Mouse (Mus musculus) intestine, embryonic 14.5 days (tissue): ENCODE results near the gene Lrrc29. TPM values are rescaled to one million over a fixed set of nuclear protein-coding genes. Genes with fewer than 3 reads are reported as not detected.

ENCODE experiments used
- ATAC-seq: fragments of 200-750 bp; cut with Nextera tagmentation; replicated peaks from 2 replicates; pipeline ENCODE4 v1.8.0; 2017; ENCODE audit warnings: low read depth, moderate number of reproducible peaks, moderate TSS enrichment, moderate library complexity; ENCODE audit not compliant: low FRiP score, low TSS enrichment
- DNase-seq: peaks from one replicate; pipeline ENCODE4 v3.0.0-alpha.2; 2018; ENCODE audit warnings: low spot score
- H3K27ac ChIP-seq: fragments of 300-500 bp; sonication (generic); 2 replicates; pipeline ENCODE4 v1.5.1; 2014; ENCODE audit warnings: low read depth, mild to moderate bottlenecking, control low read depth
- H3K27me3 ChIP-seq: fragments of 300-500 bp; sonication (generic); replicated peaks from 2 replicates; pipeline ENCODE4 v1.6.1; 2014; ENCODE audit warnings: low read length, control low read depth; ENCODE audit not compliant: control insufficient read depth, insufficient read depth
- H3K36me3 ChIP-seq: fragments of 300-500 bp; sonication (generic); 2 replicates; pipeline ENCODE4 v1.6.1; 2014; ENCODE audit warnings: low read length, control low read depth; ENCODE audit not compliant: control insufficient read depth, insufficient read depth
- H3K4me1 ChIP-seq: fragments of 300-500 bp; sonication (generic); replicated peaks from 2 replicates; pipeline ENCODE4 v1.6.1; 2014; ENCODE audit warnings: low read length, control low read depth, mixed read lengths; ENCODE audit not compliant: control insufficient read depth, insufficient read depth
- H3K4me2 ChIP-seq: fragments of 300-500 bp; sonication (generic); 2 replicates; pipeline ENCODE4 v1.6.1; 2014; ENCODE audit warnings: low read length
- H3K4me3 ChIP-seq: fragments of 300-500 bp; sonication (generic); 2 replicates; pipeline ENCODE4 v1.5.1; 2014; ENCODE audit warnings: low read depth, low read length, control low read depth, mixed read lengths
- H3K9ac ChIP-seq: fragments of 300-500 bp; sonication (generic); 2 replicates; pipeline ENCODE4 v1.6.1; 2014; ENCODE audit warnings: mild to moderate bottlenecking, low read length
- H3K9me3 ChIP-seq: fragments of 300-500 bp; sonication (generic); 2 replicates; pipeline ENCODE4 v1.6.1; 2016; ENCODE audit warnings: low read length, control low read depth; ENCODE audit not compliant: control insufficient read depth
- whole genome bisulfite sequencing: fragments of 180-500 bp; shearing (Covaris S2); extraction: QIAGEN DNeasy Blood & Tissue Kit; methylation state at CpG from one replicate; pipeline ENCODE4 v1.1.7; 2014; 5-methylcytosine and 5-hydroxymethylcytosine counted together
- polyA plus RNA-seq: library from polyadenylated mRNA; unstranded; fragments of >200 nt; fragmentation: Nextera tagmentation; extraction: Ambion mirVana; gene quantifications from 2 replicates; pipeline ENCODE4 v1.2.1, GENCODE M21; 2014

Lrrc29 gene
- polyA plus RNA-seq, 1 experiment from 2014 or later = 1.9 TPM

DNA sequence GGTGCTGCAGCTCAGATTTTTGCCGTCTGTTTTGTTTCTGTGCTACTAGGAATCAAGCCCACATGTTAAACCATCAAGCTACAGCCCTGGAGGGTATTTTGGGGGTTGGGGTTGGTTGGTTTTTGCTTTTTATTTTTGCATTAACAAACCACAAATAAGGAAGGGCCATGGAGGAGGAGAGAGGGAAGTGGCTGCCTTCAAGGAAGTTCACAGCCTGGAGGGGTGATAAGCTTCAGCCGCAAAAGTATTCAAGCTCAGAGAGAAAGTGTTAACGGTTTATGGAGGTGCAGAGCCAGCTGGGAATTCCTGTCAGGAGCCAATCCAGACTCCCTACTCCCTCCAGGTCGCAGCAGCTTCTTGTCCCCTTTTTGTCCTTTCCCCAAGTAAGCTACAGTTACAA, 12.9 kb upstream of the Lrrc29 start:
- H3K4me3 ChIP-seq = no peak overlapping the region
- H3K9me3 ChIP-seq = no peaks in the 10 kb centered on the region
- no peak overlapping the region for H3K4me2 ChIP-seq
- no peaks in the 10 kb centered on the region for H3K27me3 ChIP-seq
- peaks cover 46% of the 10 kb centered on the region for H3K36me3 ChIP-seq
- H3K4me1 ChIP-seq = peaks cover 7% of the 10 kb centered on the region
- DNase-seq = no peak
- no peak overlapping the region for H3K27ac ChIP-seq
- WGBS = 31% methylated on average over 4 of the region's 4 CpGs
- H3K9ac ChIP-seq = no peak overlapping the region
- ATAC-seq = no peak

- Histone ChIP-seq H3K4me3 (no peak overlapping the region), H3K36me3 (peaks cover 63% of the 10 kb centered on the region), H3K27ac (no peak overlapping the region), H3K9ac (no peak overlapping the region), H3K4me2 (no peak overlapping the region), H3K27me3 (no peaks in the 10 kb centered on the region), H3K4me1 (peaks cover 7% of the 10 kb centered on the region), H3K9me3 (no peaks in the 10 kb centered on the region)
- WGBS = 58% methylated on average over 32 of the region's 32 CpGs
- ATAC-seq (no peak), DNase-seq (no peak)
Measured at GRCm38 (mm10) chr8:105336373-105337130, 10.5 kb upstream of the Lrrc29 start.

- Histone ChIP-seq H3K9ac (no peak overlapping the region), H3K36me3 (peaks cover 89% of the 10 kb centered on the region), H3K27ac (no peak overlapping the region), H3K4me1 (peaks cover under 1% of the 10 kb centered on the region; the same call in 1 of the 2 replicates), H3K4me3 (no peak overlapping the region), H3K9me3 (no peaks in the 10 kb centered on the region), H3K27me3 (no peaks in the 10 kb centered on the region), H3K4me2 (no peak overlapping the region)
- ATAC-seq = peak; percentile 48; the same call in 1 of the 2 replicates
- DNase-seq = no peak
- 62% methylated on average over 2 of the region's 2 CpGs for WGBS
Measured at GRCm38 (mm10) chr8:105332523-105332922, 6.4 kb upstream of the Lrrc29 start.

DNA sequence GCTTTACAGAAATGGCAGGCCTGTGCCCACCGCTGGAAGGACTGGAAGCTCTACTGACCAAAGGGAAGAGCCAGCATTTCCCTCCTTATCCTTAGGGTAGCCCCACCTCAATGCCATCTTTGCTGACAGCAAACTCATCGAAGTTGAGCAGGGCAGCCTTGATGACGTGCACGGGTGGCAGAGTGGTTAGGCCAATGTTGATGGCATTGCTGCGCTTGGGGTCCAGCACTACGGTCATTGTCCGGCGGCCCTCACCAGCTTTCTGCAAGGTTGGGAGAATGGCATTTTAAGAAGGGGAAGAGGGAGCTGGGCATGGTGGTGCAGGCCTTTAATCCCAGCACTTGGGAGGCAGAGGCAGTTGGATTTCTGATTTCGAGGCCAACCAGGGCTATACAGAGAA, 5.9 kb upstream of the Lrrc29 start:
- peaks cover 83% of the 10 kb centered on the region for H3K36me3 ChIP-seq
- no peaks in the 10 kb centered on the region for H3K9me3 ChIP-seq
- ATAC-seq = no peak
- no peak for DNase-seq
- no peak overlapping the region for H3K4me2 ChIP-seq
- 95% methylated on average over 9 of the region's 9 CpGs for WGBS
- H3K4me3 ChIP-seq = no peak overlapping the region
- H3K27me3 ChIP-seq = no peaks in the 10 kb centered on the region
- no peak overlapping the region for H3K27ac ChIP-seq
- H3K4me1 ChIP-seq = peaks cover 7% of the 10 kb centered on the region; the same call in 1 of the 2 replicates
- H3K9ac ChIP-seq = no peak overlapping the region

DNA sequence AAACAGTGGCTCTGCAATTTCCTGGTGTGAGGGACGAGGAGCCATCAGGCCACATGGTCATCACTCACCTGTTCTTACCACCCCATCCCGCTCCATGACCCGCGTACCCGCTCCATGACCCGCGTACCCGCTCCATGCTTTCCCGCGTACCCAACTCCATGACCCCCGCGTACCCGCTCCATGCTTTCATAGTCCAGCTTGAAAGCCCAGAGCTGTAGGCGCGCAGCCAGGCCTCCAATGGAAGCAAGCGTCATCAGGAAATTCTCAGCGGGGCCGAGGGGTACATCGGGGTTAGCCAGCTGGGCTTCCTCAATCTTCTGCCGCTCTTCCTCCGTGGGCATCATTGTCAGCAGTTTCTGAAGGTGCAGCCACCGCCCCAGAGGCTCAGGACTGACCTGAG, 5.4 kb upstream of the Lrrc29 start:
- DNase-seq (no peak), ATAC-seq (no peak)
- no peaks in the 10 kb centered on the region for H3K27me3 ChIP-seq
- H3K36me3 ChIP-seq = peaks cover 79% of the 10 kb centered on the region
- WGBS = 93% methylated on average over 22 of the region's 22 CpGs
- H3K9ac ChIP-seq = no peak overlapping the region
- no peak overlapping the region for H3K4me3 ChIP-seq
- no peak overlapping the region for H3K27ac ChIP-seq
- peaks cover 8% of the 10 kb centered on the region; the same call in 1 of the 2 replicates for H3K4me1 ChIP-seq
- H3K4me2 ChIP-seq = no peak overlapping the region
- no peaks in the 10 kb centered on the region for H3K9me3 ChIP-seq

GRCm38 (mm10) chr8:105330325-105330724, 4.2 kb upstream of the Lrrc29 start:
- Histone ChIP-seq H3K27ac (no peak overlapping the region), H3K9me3 (no peaks in the 10 kb centered on the region), H3K36me3 (peaks cover 67% of the 10 kb centered on the region), H3K9ac (no peak overlapping the region), H3K4me1 (peaks cover 11% of the 10 kb centered on the region), H3K4me2 (no peak overlapping the region), H3K27me3 (no peaks in the 10 kb centered on the region), H3K4me3 (no peak overlapping the region)
- DNase-seq (no peak), ATAC-seq (no peak)
- WGBS = 91% methylated on average over 12 of the region's 12 CpGs

DNA sequence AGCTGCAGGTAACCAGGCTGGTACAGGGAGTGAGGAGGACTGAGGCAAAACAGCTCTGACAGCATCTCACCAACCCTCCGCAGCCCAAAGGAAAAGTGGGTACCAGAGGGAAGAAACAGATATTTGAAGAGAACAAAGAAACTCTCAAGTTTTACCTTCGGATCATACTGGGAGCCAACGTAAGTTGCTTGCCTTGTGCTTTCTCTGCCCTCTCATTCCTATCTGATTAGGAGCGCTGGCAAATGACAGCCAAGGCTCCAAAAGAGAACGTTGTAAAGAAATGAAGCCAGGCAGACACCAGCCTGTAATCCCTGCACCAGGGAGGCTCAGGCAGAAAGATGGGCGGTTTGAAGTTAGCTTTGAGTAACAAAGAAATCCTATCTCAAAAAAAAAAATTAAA, 890 bp upstream of the Lrrc29 start:
- peaks cover 52% of the 10 kb centered on the region for H3K36me3 ChIP-seq
- peak overlapping the region; percentile 58; the same call in 1 of the 2 replicates for H3K27ac ChIP-seq
- DNase-seq = no peak
- H3K9ac ChIP-seq = peak overlapping the region; percentile 77
- H3K4me1 ChIP-seq = peaks cover 16% of the 10 kb centered on the region
- H3K4me3 ChIP-seq = peak overlapping the region; percentile 89
- 36% methylated on average over 6 of the region's 6 CpGs for WGBS
- peak overlapping the region; percentile 96 for H3K4me2 ChIP-seq
- no peak for ATAC-seq
- no peaks in the 10 kb centered on the region for H3K9me3 ChIP-seq
- no peaks in the 10 kb centered on the region for H3K27me3 ChIP-seq

- WGBS = under 1% methylated on average over 12 of the region's 12 CpGs
- no peak; the same call in none of the 2 replicates for ATAC-seq
- H3K27me3 ChIP-seq = no peaks in the 10 kb centered on the region
- peaks cover 16% of the 10 kb centered on the region for H3K4me1 ChIP-seq
- peak overlapping the region; percentile 58 for H3K27ac ChIP-seq
- DNase-seq = no peak
- H3K4me2 ChIP-seq = peak overlapping the region; percentile 96
- H3K9ac ChIP-seq = peak overlapping the region; percentile 77
- no peaks in the 10 kb centered on the region for H3K9me3 ChIP-seq
- H3K36me3 ChIP-seq = peaks cover 41% of the 10 kb centered on the region
- H3K4me3 ChIP-seq = peak overlapping the region; percentile 89
Measured at GRCm38 (mm10) chr8:105325641-105326093, 411 bp downstream of the Lrrc29 start.

DNA sequence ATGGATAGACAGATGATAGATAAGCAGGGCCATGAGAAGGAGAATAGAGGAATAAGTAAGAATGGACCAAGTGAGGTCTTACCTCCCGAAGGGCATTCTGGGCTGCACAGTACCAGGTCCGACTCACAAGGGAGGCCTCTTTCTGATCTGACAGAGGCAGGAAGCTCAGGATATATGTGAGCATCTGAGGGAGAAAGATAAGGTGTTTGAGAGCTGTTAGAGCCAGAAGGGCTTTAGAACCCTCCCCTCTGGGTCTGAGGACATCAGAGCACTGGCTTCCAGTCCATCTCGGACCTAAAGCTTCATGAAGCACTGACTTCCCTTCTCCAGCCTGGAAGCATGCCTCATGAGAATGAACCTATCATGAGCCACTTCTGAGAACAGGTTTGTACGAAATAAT, 2.9 kb downstream of the Lrrc29 start:
- H3K9me3 ChIP-seq = no peaks in the 10 kb centered on the region
- H3K4me2 ChIP-seq = no peak overlapping the region
- WGBS = 84% methylated on average over 4 of the region's 4 CpGs
- no peaks in the 10 kb centered on the region for H3K27me3 ChIP-seq
- H3K27ac ChIP-seq = no peak overlapping the region
- no peak for ATAC-seq
- H3K4me3 ChIP-seq = no peak overlapping the region
- H3K4me1 ChIP-seq = peaks cover 16% of the 10 kb centered on the region
- no peak overlapping the region for H3K9ac ChIP-seq
- H3K36me3 ChIP-seq = peaks cover 32% of the 10 kb centered on the region
- no peak for DNase-seq
